Mouse (Mus musculus) fat pad, adult 2 months (tissue): ENCODE data around the gene Uaca.

Source experiments
- DNase-seq: peaks from one replicate; pipeline ENCODE4 v3.0.0-alpha.2; 2011; ENCODE audit warnings: low read depth, low spot score; ENCODE audit errors: extremely low read depth

The Uaca gene

DNA sequence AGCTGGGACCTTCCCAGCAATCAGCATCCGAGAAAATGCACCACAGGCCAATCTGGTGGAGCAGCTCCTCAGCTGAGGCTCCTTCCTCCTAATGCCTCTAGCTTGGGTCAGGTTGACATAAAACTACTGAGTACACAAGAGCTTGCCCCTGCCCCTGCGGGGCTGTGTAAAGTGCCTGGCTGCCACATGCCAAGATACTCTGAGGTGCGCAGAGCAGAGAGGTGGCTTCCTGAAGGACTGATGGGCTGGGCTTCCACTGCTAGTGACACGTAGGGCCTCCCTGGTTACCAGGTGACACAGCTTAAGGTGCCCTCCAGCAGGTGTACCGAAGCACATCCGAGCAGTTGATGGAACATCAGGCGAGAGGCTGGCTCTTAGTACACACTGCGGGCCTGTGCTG, 37.9 kb downstream of the Uaca start:
- no peak for DNase-seq

- DNase-seq, result no peak
These were observed 41.8 kb downstream of the Uaca start for GRCm38 (mm10) chr9:60836151-60836550.

DNA sequence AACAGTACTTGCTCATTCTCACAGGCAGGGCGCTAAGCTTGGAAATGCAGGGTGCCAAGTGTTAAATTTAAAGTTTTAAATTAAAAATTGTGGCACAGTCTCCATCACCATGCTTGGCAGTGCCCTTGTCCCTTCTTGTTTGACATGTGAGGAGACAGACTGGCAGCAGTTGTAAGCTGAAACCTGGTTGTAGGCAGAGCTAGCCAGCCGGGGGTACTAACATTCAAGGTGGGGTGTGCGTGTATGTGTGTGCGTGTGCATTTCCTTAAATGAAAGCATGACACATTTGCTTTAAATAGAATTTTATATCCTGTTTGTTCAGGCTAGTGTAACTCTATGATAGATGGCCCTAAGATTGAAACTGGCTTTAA, 42.7 kb downstream of the Uaca start:
- DNase-seq, result no peak

DNA sequence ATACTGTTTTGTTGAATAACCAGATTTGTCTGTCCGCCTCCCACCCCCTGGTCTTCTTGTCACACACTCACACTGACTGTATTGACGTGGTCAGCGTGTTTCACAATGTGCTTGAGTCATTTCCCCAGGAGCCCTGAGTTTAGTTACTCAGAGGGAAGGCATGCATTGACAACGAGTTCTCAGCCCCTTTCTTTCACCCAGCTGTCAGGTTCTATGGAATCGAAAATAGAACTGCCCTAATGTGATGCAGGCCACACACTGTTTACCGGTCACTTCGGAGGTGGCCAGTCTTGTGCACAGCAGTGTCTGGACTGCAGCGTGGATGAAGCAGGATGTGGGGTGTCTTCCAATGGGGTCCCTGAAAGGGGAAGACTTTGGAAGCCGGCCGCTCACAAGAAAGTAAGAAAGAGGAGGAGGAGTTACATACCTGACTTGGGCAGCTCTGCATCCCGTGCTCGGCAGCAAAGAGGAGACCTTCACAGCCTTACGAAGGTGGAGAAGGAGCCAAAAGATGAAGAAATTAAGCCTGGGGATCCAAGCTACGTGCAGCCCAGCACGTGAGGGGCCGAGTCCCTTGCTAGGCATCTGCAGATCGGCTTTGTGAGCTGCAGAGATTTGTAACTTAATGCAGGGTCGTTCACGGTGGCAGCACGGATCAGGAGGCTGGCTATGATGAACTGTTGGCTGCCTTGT, 43.3 kb downstream of the Uaca start:
- DNase-seq, result peak; percentile 57

GRCm38 (mm10) chr9:60838331-60838872, 44.1 kb downstream of the Uaca start:
- no peak for DNase-seq

DNA sequence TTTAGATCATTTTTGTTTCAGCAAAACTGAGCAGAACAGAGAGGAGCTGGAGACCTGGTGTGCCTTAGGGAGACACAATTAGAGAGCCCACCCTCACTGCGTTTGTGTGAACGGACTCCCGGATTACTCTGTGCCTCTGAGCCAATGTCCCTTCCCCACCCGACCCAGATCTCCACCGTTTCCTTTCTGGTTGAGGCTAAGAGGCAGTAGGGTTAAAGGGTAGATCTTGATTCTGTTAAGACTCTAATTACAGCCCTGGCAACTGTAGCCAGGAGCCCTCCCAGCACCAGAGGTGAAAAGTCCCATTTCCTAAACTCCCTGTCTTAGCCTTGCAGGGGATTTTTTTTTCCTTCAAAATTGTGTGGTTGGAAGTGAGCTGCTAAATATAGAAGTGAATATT, 47.1 kb downstream of the Uaca start:
- no peak for DNase-seq

GRCm38 (mm10) chr9:60843415-60844076, 49.2 kb downstream of the Uaca start:
- DNase-seq, result no peak

GRCm38 (mm10) chr9:60848730-60849129, 54.4 kb downstream of the Uaca start:
- DNase-seq, result no peak

- no peak for DNase-seq
These were observed 55.6 kb downstream of the Uaca start for GRCm38 (mm10) chr9:60849986-60850385.

DNA sequence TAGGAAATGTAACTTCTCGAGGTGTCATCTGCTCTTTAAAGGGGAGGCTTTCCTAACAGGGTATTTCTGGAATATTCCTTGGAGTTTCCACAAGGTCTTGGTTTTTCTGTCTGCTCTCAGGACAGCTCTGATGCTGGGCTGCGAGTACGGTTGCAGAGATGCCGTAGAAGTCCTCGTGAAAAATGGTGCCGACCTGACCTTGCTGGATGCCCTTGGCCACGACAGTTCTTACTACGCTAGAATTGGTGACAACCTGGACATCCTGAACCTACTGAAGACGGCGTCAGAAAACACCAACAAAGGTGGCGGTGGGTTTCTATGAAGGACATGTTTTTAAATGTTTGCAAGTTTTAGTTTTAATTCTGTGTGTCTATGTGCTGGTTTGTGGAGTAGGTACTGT, 59.9 kb downstream of the Uaca start:
- no peak for DNase-seq

GRCm38 (mm10) chr9:60857833-60858232, 63.5 kb downstream of the Uaca start:
- no peak for DNase-seq

DNA sequence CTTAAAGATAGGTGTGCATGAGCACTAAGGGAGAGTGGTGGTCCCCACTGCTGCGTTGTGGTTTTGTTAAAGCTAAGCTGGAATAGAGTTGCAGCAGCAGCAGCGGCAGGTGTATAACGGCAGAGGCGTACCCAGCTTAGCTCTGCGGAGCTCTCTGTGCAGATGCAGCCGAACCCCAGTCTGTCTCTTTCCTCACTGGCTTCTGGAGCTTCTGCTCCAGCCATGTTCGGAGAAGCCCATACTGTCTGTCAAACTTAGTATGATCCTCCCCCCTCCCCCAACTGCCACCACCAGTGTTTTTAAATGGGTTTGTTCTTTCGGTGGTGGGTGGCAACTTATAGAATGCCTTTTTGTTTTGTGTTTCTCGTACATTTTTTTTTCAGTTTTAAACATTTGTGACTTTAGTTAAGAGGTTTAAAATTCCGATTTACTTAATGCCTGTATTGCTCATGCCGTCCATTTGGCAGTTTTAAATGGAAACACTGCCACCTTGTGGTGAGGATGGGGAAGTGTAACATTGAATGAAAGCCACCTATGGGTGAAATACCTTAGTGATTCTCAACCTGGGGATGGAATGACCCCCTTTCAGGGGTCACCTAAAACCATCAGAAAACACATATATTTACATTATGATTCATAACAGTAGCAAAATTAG, 64.1 kb downstream of the Uaca start:
- no peak for DNase-seq

DNA sequence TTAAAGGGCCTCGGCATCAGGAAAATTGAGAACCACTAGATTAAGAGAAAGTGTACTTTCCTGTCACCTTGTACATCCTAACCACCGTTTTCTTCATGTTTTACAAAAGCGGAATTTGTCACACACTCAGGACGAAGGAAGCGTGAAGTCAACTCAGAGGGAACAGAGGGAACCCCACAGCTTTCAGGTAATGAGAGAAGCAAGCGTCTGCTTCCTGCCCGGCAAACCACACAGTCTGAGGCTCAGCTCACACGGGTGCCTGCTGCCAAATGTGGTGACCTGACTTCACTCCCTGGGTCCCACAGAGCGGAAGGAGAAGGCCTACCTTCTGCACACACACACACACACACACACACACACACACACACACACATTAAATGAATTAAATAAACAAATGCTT, 64.7 kb downstream of the Uaca start:
- DNase-seq, result no peak

DNA sequence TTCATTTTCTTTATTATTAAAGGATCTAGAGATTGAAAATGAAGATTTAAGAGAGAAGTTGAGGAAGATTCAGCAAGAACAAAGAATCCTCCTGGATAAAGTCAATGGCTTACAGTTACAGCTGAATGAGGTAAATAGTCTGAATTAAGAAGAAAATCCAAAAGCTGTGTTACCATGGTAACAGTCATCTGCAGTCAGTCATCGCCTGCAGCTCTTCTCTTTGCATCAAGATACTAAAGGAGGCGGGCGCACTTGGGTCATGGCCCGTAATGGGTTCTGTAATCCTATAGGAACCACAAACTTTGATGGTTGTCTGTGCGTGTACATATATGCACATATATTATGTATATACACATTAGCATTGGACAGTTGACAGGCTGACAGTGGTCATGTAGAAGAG, 66.7 kb downstream of the Uaca start:
- no peak for DNase-seq

GRCm38 (mm10) chr9:60864664-60865063, 70.3 kb downstream of the Uaca start:
- DNase-seq, result no peak

GRCm38 (mm10) chr9:60865866-60866265, 71.5 kb downstream of the Uaca start:
- no peak for DNase-seq

GRCm38 (mm10) chr9:60870451-60870850, 76.1 kb downstream of the Uaca start:
- no peak for DNase-seq

GRCm38 (mm10) chr9:60870919-60871503, 76.7 kb downstream of the Uaca start:
- DNase-seq, result no peak

DNA sequence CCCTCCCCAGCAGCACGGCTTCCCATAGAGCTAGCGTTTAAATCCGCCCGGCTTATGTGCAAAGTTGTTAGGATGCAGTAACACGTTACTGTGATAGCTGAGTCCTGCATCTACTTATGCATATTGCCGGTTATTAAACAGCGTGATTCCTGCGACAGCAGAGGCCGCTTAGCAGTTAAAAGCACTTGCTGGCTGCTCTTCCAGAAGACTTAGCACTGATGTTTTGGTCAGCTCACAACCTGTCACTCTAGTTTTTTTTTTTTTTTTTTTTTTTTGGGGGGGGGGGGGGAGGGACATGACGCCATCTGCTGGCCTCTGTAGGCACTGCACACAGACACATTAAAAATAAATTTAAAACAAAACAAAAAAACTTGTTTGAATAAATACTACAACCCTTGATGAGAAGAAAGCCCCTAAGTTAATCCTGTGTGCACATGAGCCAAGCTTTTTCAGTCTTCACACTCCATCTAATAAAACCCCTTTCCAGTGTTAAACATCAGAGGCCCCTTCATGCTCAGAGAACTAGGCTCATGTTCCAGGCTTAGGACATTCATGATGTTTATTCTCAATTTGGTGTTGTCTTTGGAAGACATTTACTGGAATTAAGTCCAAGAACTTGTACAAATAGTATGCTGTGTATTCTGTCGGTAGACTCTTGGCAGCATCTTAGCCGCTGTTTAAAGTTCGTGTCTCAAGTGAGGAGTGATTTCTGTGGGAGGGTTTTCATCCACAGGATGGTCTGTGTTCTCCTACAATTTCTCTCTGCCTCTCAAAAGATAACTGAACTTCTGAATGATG, 79.1 kb downstream of the Uaca start:
- DNase-seq, result no peak

DNA sequence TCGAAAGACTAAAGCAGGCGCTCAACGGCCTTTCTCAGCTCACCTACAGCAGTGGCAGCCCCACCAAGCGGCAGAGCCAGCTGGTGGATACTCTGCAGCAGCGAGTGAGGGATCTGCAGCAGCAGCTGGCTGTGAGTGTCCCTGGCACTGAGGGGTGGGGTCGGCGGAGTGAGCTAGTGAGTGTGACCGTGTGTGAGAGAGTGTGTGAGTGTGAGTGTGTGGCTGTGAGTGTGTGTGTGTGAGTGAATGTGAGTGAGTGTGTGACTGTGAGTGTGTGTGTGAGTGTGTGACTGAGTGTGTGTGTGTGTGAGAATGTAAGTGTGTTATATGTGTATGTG, 79.7 kb downstream of the Uaca start:
- DNase-seq, result no peak

DNA sequence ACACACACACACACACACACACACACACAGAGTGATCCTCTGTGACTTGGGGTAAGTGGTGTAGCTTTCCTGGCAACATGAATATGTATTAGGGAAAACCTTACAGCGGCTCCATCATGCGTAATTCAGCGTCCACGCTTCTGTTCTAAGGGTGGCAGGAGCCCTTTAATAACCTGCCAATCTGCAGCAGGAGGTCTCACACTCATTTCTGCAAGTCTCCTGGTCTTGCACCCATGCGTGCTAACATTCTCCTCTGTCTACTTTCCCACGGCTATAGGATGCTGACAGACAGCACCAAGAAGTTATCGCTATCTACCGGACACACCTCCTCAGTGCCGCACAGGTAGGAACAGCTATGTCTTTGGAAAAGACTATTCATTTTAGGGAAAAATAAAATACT, 81.7 kb downstream of the Uaca start:
- DNase-seq, result no peak
